In genomic region chr11:102623876-102624789, GRCm38 (mm10) we compare ENCODE assay signal across 8 mouse cellular contexts.
A peak's percentile ranks its signal among the peaks of the same experiment; 100 is the strongest.
DNase-seq lines count a peak whose midpoint lies in the region.

No protein-coding gene starts in this region.

- DNase-seq in right cerebral cortex, postnatal 10 days (ENCODE audit: low spot score in 2 of 2), result peak; percentile 39 to 40
- no peak for DNase-seq in right cerebral cortex, postnatal 4 days
- DNase-seq in forelimb bud, embryonic 11.5 days (ENCODE audit: low read depth, low spot score), result peak; percentile 93
- peak; percentile 18 for DNase-seq in kidney, adult 11 months
- peak; percentile 31 for DNase-seq in lung, postnatal 25 days (ENCODE audit: low spot score)
- peak; percentile 85 for DNase-seq in yolk sac, embryonic 10.5 days (ENCODE audit: low spot score)
- no peak for DNase-seq in cerebellum, postnatal 4 days (ENCODE audit: low spot score in 2 of 2)
- no peak for DNase-seq in spleen, adult 18-20 months

Comparison
In these comparisons a context has a peak if more than half of its experiments do, and no peak if none do; other contexts are left out.
1. DNase-seq: peak in right cerebral cortex, postnatal 10 days (2 of 2), forelimb bud, embryonic 11.5 days (single experiment), kidney, adult 11 months (single experiment), lung, postnatal 25 days (single experiment) and yolk sac, embryonic 10.5 days (single experiment); none in right cerebral cortex, postnatal 4 days (single experiment), cerebellum, postnatal 4 days (0 of 2) and spleen, adult 18-20 months (0 of 2).